Mouse (Mus musculus) Patski (cell line): ENCODE results near the gene Ggta1. TPM values are rescaled to one million over a fixed set of nuclear protein-coding genes. Genes with fewer than 3 reads are reported as not detected.

Experiments used
- ATAC-seq: fragments of 100-300 bp; one replicate; pipeline ENCODE4 v1.8.0; 2021
- CTCF ChIA-PET: fragments of 350-600 bp; sonication (Branson Sonifier 250); formaldehyde crosslinking; loops from one replicate; lab custom pipeline; 2022; ENCODE audit warnings: inconsistent platforms; lab: Charles Lee
- POLR2A ChIA-PET: fragments of 350-600 bp; sonication (Branson Sonifier 250); formaldehyde crosslinking; loops from one replicate; lab custom pipeline; 2022; ENCODE audit warnings: antibody characterized with exemption, inconsistent platforms; lab: Charles Lee
- DNase-seq: peaks from one replicate; pipeline ENCODE4 v3.0.0-alpha.2; 2011; ENCODE audit warnings: low read depth, low spot score
- H3K27me3 ChIP-seq: fragments of 371-371 bp; one replicate; pipeline ENCODE4 v1.5.1; 2021
- CTCF ChIP-seq: fragments of 100-300 bp; IDR thresholded peaks from one replicate; pipeline ENCODE4 v1.5.1; 2021
- in situ Hi-C: fragments of 300-500 bp; cut with MboI; formaldehyde crosslinking; loops from 3 replicates; pipeline ENCODE4 v1.11.1; 2018; ENCODE audit warnings: low pct_unique_long_range_greater_than_20kb, mixed read lengths
- polyA plus RNA-seq: library from polyadenylated mRNA; unstranded; gene quantifications from one replicate; pipeline ENCODE4 v1.2.3, GENCODE M21; 2021

Gene Ggta1
- polyA plus RNA-seq, 1 experiment from 2014 or later: 25.5 TPM

GRCm38 (mm10) chr2:35441419-35441818, 21.6 kb downstream of the Ggta1 start:
- no peak for ATAC-seq
- H3K27me3 ChIP-seq: no peaks in the 10 kb centered on the region
- ChIA-PET POLR2A (no interaction called here), CTCF (interaction anchor here (0.7 to 1.5 kb wide), 3 partner anchors 9 to 43 kb away, joined by 3 to 4 read pairs (median 3); no protein-coding TSS in a partner anchor)
- in situ Hi-C loops: no loop called here
- no peak for TF ChIP-seq CTCF
- no peak for DNase-seq

GRCm38 (mm10) chr2:35440480-35440879, 22.6 kb downstream of the Ggta1 start:
- in situ Hi-C loops: no loop called here
- TF ChIP-seq CTCF: no peak
- H3K27me3 ChIP-seq: no peaks in the 10 kb centered on the region
- DNase-seq (no peak), ATAC-seq (no peak)
- ChIA-PET POLR2A (interaction anchor here (0.6 to 1.3 kb wide), 2 partner anchors 8 to 9 kb away, joined by 3 to 4 read pairs; no protein-coding TSS in a partner anchor), CTCF (no interaction called here)

- ATAC-seq (peak; percentile 39), DNase-seq (peak; percentile 50)
- POLR2A ChIA-PET: interaction anchor here (0.7 kb wide), 1 partner anchor 56 kb away, joined by 3 read pairs; no protein-coding TSS in a partner anchor
- in situ Hi-C loops: no loop called here
- no peak for TF ChIP-seq CTCF
- CTCF ChIA-PET: no interaction called here
- H3K27me3 ChIP-seq: no peaks in the 10 kb centered on the region
Observed at GRCm38 (mm10) chr2:35437796-35438195, 25.2 kb downstream of the Ggta1 start.

- CTCF ChIA-PET: no interaction called here
- POLR2A ChIA-PET: interaction anchor here (0.6 to 1.3 kb wide), 3 partner anchors 9 to 26 kb away, joined by 3 to 4 read pairs (median 3); no protein-coding TSS in a partner anchor
- DNase-seq (no peak), ATAC-seq (no peak)
- TF ChIP-seq CTCF: no peak
- in situ Hi-C loops: no loop called here
- H3K27me3 ChIP-seq: no peaks in the 10 kb centered on the region
Observed at GRCm38 (mm10) chr2:35434576-35435123, 28.4 kb downstream of the Ggta1 start.

GRCm38 (mm10) chr2:35433428-35433827, 29.6 kb downstream of the Ggta1 start:
- ChIA-PET POLR2A (no interaction called here), CTCF (no interaction called here)
- ATAC-seq (no peak), DNase-seq (no peak)
- TF ChIP-seq CTCF: no peak
- H3K27me3 ChIP-seq: no peaks in the 10 kb centered on the region
- in situ Hi-C loops: no loop called here

- ChIA-PET POLR2A (interaction anchor here (0.7 kb wide), 1 partner anchor 8 kb away, joined by 4 read pairs; no protein-coding TSS in a partner anchor), CTCF (interaction anchor here (0.7 kb wide), 1 partner anchor 10 kb away, joined by 4 read pairs; no protein-coding TSS in a partner anchor)
- ATAC-seq: peak; percentile 29
- in situ Hi-C loops: no loop called here
- no peaks in the 10 kb centered on the region for H3K27me3 ChIP-seq
- no peak for TF ChIP-seq CTCF
- DNase-seq: no peak
Observed at GRCm38 (mm10) chr2:35432472-35432871, 30.6 kb downstream of the Ggta1 start.

- TF ChIP-seq CTCF: no peak
- peak; percentile 33 for ATAC-seq
- DNase-seq: no peak
- POLR2A ChIA-PET: interaction anchor here (0.7 kb wide), 1 partner anchor 9 kb away, joined by 4 read pairs; no protein-coding TSS in a partner anchor
- in situ Hi-C loops: no loop called here
- CTCF ChIA-PET: interaction anchor here (0.7 kb wide), 1 partner anchor 10 kb away, joined by 4 read pairs; no protein-coding TSS in a partner anchor
- H3K27me3 ChIP-seq: no peaks in the 10 kb centered on the region
Observed at GRCm38 (mm10) chr2:35432011-35432410, 31.0 kb downstream of the Ggta1 start.

GRCm38 (mm10) chr2:35430806-35431205, 32.2 kb downstream of the Ggta1 start:
- ChIA-PET CTCF (no interaction called here), POLR2A (no interaction called here)
- no peak for ATAC-seq
- no peak for TF ChIP-seq CTCF
- no peaks in the 10 kb centered on the region for H3K27me3 ChIP-seq
- in situ Hi-C loops: no loop called here
- DNase-seq: no peak

GRCm38 (mm10) chr2:35428615-35429300, 34.3 kb downstream of the Ggta1 start:
- ChIA-PET CTCF (no interaction called here), POLR2A (no interaction called here)
- DNase-seq (no peak), ATAC-seq (no peak)
- no peak for TF ChIP-seq CTCF
- in situ Hi-C loops: no loop called here
- no peaks in the 10 kb centered on the region for H3K27me3 ChIP-seq

- CTCF ChIA-PET: no interaction called here
- no peak for TF ChIP-seq CTCF
- in situ Hi-C loops: no loop called here
- POLR2A ChIA-PET: no interaction called here
- ATAC-seq: no peak
- DNase-seq: no peak
- no peaks in the 10 kb centered on the region for H3K27me3 ChIP-seq
Observed at GRCm38 (mm10) chr2:35427559-35427958, 35.5 kb downstream of the Ggta1 start.
